Mouse (Mus musculus): ENCODE results near the gene Hecw1. TPM values are rescaled to one million over a fixed set of nuclear protein-coding genes. Genes with fewer than 3 reads are reported as not detected.

Hecw1 gene
- polyA plus RNA-seq, 1 experiment from 2014 or later, result 0.20 TPM

- no peak for ATAC-seq (replicated peaks; ENCODE audit: extremely low read depth, insufficient read depth, low FRiP score)
- H3K36me3 ChIP-seq (ENCODE audit: control insufficient read depth, insufficient read depth), result no peaks in the 10 kb centered on the region
- H3K27ac ChIP-seq (ENCODE audit: low read length), result no peak overlapping the region
- H3K9ac ChIP-seq (ENCODE audit: low read length), result no peak overlapping the region
- H3K4me2 ChIP-seq (ENCODE audit: low read depth, low read length), result no peak overlapping the region
- H3K4me3 ChIP-seq (ENCODE audit: low read length), result no peak overlapping the region
- no peaks in the 10 kb centered on the region for H3K9me3 ChIP-seq (replicated peaks; ENCODE audit: control insufficient read depth, low read length)
- no peaks in the 10 kb centered on the region for H3K4me1 ChIP-seq (ENCODE audit: control insufficient read depth, insufficient read depth, low read length)
- no peaks in the 10 kb centered on the region for H3K27me3 ChIP-seq (ENCODE audit: control insufficient read depth, insufficient read depth, low read length)
Observed at GRCm38 (mm10) chr13:14513934-14514333, 9.1 kb downstream of the Hecw1 start.

- Histone ChIP-seq H3K4me1 (ENCODE audit: control insufficient read depth, insufficient read depth, low read length) (no peaks in the 10 kb centered on the region), H3K9me3 (replicated peaks; ENCODE audit: control insufficient read depth, low read length) (no peaks in the 10 kb centered on the region), H3K4me3 (ENCODE audit: low read length) (no peak overlapping the region), H3K9ac (ENCODE audit: low read length) (no peak overlapping the region), H3K4me2 (ENCODE audit: low read depth, low read length) (no peak overlapping the region), H3K27me3 (ENCODE audit: control insufficient read depth, insufficient read depth, low read length) (no peaks in the 10 kb centered on the region), H3K36me3 (ENCODE audit: control insufficient read depth, insufficient read depth) (no peaks in the 10 kb centered on the region), H3K27ac (ENCODE audit: low read length) (no peak overlapping the region)
- 68% methylated on average over 5 of the region's 5 CpGs for whole genome bisulfite sequencing
- ATAC-seq (replicated peaks; ENCODE audit: extremely low read depth, insufficient read depth, low FRiP score), result no peak
Observed at GRCm38 (mm10) chr13:14506765-14507164, 16.3 kb downstream of the Hecw1 start.

GRCm38 (mm10) chr13:14500251-14500650 lies 22.8 kb downstream of the Hecw1 start:
- Histone ChIP-seq H3K27me3 (ENCODE audit: control insufficient read depth, insufficient read depth, low read length) (no peaks in the 10 kb centered on the region), H3K9me3 (replicated peaks; ENCODE audit: control insufficient read depth, low read length) (no peaks in the 10 kb centered on the region), H3K4me3 (ENCODE audit: low read length) (no peak overlapping the region), H3K27ac (ENCODE audit: low read length) (no peak overlapping the region), H3K9ac (ENCODE audit: low read length) (no peak overlapping the region), H3K36me3 (ENCODE audit: control insufficient read depth, insufficient read depth) (no peaks in the 10 kb centered on the region), H3K4me1 (ENCODE audit: control insufficient read depth, insufficient read depth, low read length) (no peaks in the 10 kb centered on the region), H3K4me2 (ENCODE audit: low read depth, low read length) (no peak overlapping the region)
- 49% methylated on average over 1 of the region's 1 CpGs for WGBS
- ATAC-seq (replicated peaks; ENCODE audit: extremely low read depth, insufficient read depth, low FRiP score), result no peak

GRCm38 (mm10) chr13:14498780-14499179 lies 24.2 kb downstream of the Hecw1 start:
- no peak for ATAC-seq (replicated peaks; ENCODE audit: extremely low read depth, insufficient read depth, low FRiP score)
- Histone ChIP-seq H3K27me3 (ENCODE audit: control insufficient read depth, insufficient read depth, low read length) (no peaks in the 10 kb centered on the region), H3K9ac (ENCODE audit: low read length) (no peak overlapping the region), H3K27ac (ENCODE audit: low read length) (no peak overlapping the region), H3K9me3 (replicated peaks; ENCODE audit: control insufficient read depth, low read length) (no peaks in the 10 kb centered on the region), H3K4me2 (ENCODE audit: low read depth, low read length) (no peak overlapping the region), H3K36me3 (ENCODE audit: control insufficient read depth, insufficient read depth) (no peaks in the 10 kb centered on the region), H3K4me3 (ENCODE audit: low read length) (no peak overlapping the region), H3K4me1 (ENCODE audit: control insufficient read depth, insufficient read depth, low read length) (no peaks in the 10 kb centered on the region)
- 74% methylated on average over 8 of the region's 8 CpGs for WGBS

GRCm38 (mm10) chr13:14496954-14497353 lies 26.1 kb downstream of the Hecw1 start:
- no peaks in the 10 kb centered on the region for H3K4me1 ChIP-seq (ENCODE audit: control insufficient read depth, insufficient read depth, low read length)
- no peak for ATAC-seq (replicated peaks; ENCODE audit: extremely low read depth, insufficient read depth, low FRiP score)
- no peaks in the 10 kb centered on the region for H3K27me3 ChIP-seq (ENCODE audit: control insufficient read depth, insufficient read depth, low read length)
- no peak overlapping the region for H3K9ac ChIP-seq (ENCODE audit: low read length)
- no peak overlapping the region for H3K27ac ChIP-seq (ENCODE audit: low read length)
- WGBS, result 61% methylated on average over 2 of the region's 2 CpGs
- H3K9me3 ChIP-seq (replicated peaks; ENCODE audit: control insufficient read depth, low read length), result no peaks in the 10 kb centered on the region
- no peaks in the 10 kb centered on the region for H3K36me3 ChIP-seq (ENCODE audit: control insufficient read depth, insufficient read depth)
- no peak overlapping the region for H3K4me3 ChIP-seq (ENCODE audit: low read length)
- no peak overlapping the region for H3K4me2 ChIP-seq (ENCODE audit: low read depth, low read length)

GRCm38 (mm10) chr13:14487812-14488211 lies 35.2 kb downstream of the Hecw1 start:
- no peaks in the 10 kb centered on the region for H3K4me1 ChIP-seq (ENCODE audit: control insufficient read depth, insufficient read depth, low read length)
- no peaks in the 10 kb centered on the region for H3K27me3 ChIP-seq (ENCODE audit: control insufficient read depth, insufficient read depth, low read length)
- no peaks in the 10 kb centered on the region for H3K9me3 ChIP-seq (replicated peaks; ENCODE audit: control insufficient read depth, low read length)
- H3K4me2 ChIP-seq (ENCODE audit: low read depth, low read length), result no peak overlapping the region
- no peak overlapping the region for H3K9ac ChIP-seq (ENCODE audit: low read length)
- H3K36me3 ChIP-seq (ENCODE audit: control insufficient read depth, insufficient read depth), result no peaks in the 10 kb centered on the region
- H3K27ac ChIP-seq (ENCODE audit: low read length), result no peak overlapping the region
- no peak for ATAC-seq (replicated peaks; ENCODE audit: extremely low read depth, insufficient read depth, low FRiP score)
- WGBS, result 88% methylated on average over 2 of the region's 2 CpGs
- H3K4me3 ChIP-seq (ENCODE audit: low read length), result no peak overlapping the region

- H3K27ac ChIP-seq (ENCODE audit: low read length), result no peak overlapping the region
- H3K4me2 ChIP-seq (ENCODE audit: low read depth, low read length), result no peak overlapping the region
- H3K9me3 ChIP-seq (replicated peaks; ENCODE audit: control insufficient read depth, low read length), result no peaks in the 10 kb centered on the region
- H3K36me3 ChIP-seq (ENCODE audit: control insufficient read depth, insufficient read depth), result no peaks in the 10 kb centered on the region
- WGBS, result 87% methylated on average over 1 of the region's 1 CpGs
- H3K4me3 ChIP-seq (ENCODE audit: low read length), result no peak overlapping the region
- H3K4me1 ChIP-seq (ENCODE audit: control insufficient read depth, insufficient read depth, low read length), result no peaks in the 10 kb centered on the region
- no peak for ATAC-seq (replicated peaks; ENCODE audit: extremely low read depth, insufficient read depth, low FRiP score)
- H3K27me3 ChIP-seq (ENCODE audit: control insufficient read depth, insufficient read depth, low read length), result no peaks in the 10 kb centered on the region
- no peak overlapping the region for H3K9ac ChIP-seq (ENCODE audit: low read length)
Observed at GRCm38 (mm10) chr13:14471121-14471520, 51.9 kb downstream of the Hecw1 start.

GRCm38 (mm10) chr13:14467517-14467916 lies 55.5 kb downstream of the Hecw1 start:
- WGBS, result 70% methylated on average over 3 of the region's 3 CpGs
- no peak for ATAC-seq (replicated peaks; ENCODE audit: extremely low read depth, insufficient read depth, low FRiP score)
- Histone ChIP-seq H3K27me3 (ENCODE audit: control insufficient read depth, insufficient read depth, low read length) (no peaks in the 10 kb centered on the region), H3K9ac (ENCODE audit: low read length) (no peak overlapping the region), H3K9me3 (replicated peaks; ENCODE audit: control insufficient read depth, low read length) (no peaks in the 10 kb centered on the region), H3K36me3 (ENCODE audit: control insufficient read depth, insufficient read depth) (no peaks in the 10 kb centered on the region), H3K4me2 (ENCODE audit: low read depth, low read length) (no peak overlapping the region), H3K27ac (ENCODE audit: low read length) (no peak overlapping the region), H3K4me3 (ENCODE audit: low read length) (no peak overlapping the region), H3K4me1 (ENCODE audit: control insufficient read depth, insufficient read depth, low read length) (no peaks in the 10 kb centered on the region)

- Histone ChIP-seq H3K4me1 (ENCODE audit: control insufficient read depth, insufficient read depth, low read length) (no peaks in the 10 kb centered on the region), H3K9ac (ENCODE audit: low read length) (no peak overlapping the region), H3K9me3 (replicated peaks; ENCODE audit: control insufficient read depth, low read length) (no peaks in the 10 kb centered on the region), H3K4me2 (ENCODE audit: low read depth, low read length) (no peak overlapping the region), H3K36me3 (ENCODE audit: control insufficient read depth, insufficient read depth) (no peaks in the 10 kb centered on the region), H3K27ac (ENCODE audit: low read length) (no peak overlapping the region), H3K4me3 (ENCODE audit: low read length) (no peak overlapping the region), H3K27me3 (ENCODE audit: control insufficient read depth, insufficient read depth, low read length) (no peaks in the 10 kb centered on the region)
- no peak for ATAC-seq (replicated peaks; ENCODE audit: extremely low read depth, insufficient read depth, low FRiP score)
- WGBS, result 67% methylated on average over 5 of the region's 5 CpGs
Observed at GRCm38 (mm10) chr13:14461036-14461435, 62.0 kb downstream of the Hecw1 start.

- no peaks in the 10 kb centered on the region for H3K36me3 ChIP-seq (ENCODE audit: control insufficient read depth, insufficient read depth)
- 71% methylated on average over 2 of the region's 2 CpGs for WGBS
- H3K27me3 ChIP-seq (ENCODE audit: control insufficient read depth, insufficient read depth, low read length), result no peaks in the 10 kb centered on the region
- no peak overlapping the region for H3K4me3 ChIP-seq (ENCODE audit: low read length)
- H3K9me3 ChIP-seq (replicated peaks; ENCODE audit: control insufficient read depth, low read length), result no peaks in the 10 kb centered on the region
- H3K27ac ChIP-seq (ENCODE audit: low read length), result no peak overlapping the region
- H3K9ac ChIP-seq (ENCODE audit: low read length), result no peak overlapping the region
- no peaks in the 10 kb centered on the region for H3K4me1 ChIP-seq (ENCODE audit: control insufficient read depth, insufficient read depth, low read length)
- no peak overlapping the region for H3K4me2 ChIP-seq (ENCODE audit: low read depth, low read length)
- no peak for ATAC-seq (replicated peaks; ENCODE audit: extremely low read depth, insufficient read depth, low FRiP score)
Observed at GRCm38 (mm10) chr13:14457043-14457442, 66.0 kb downstream of the Hecw1 start.

All from heart, embryonic 16.5 days (tissue).